Mouse (Mus musculus) liver, postnatal 0 days (tissue): ENCODE measurements at regions not wholly inside any gene's neighbourhood (a gene's known extent, or its start where the extent isn't known, plus 50 kb on each side); places are given as distances from the start of the nearest gene placed in this dataset.

ENCODE experiments used
- ATAC-seq: fragments of 200-750 bp; cut with Nextera tagmentation; 2 replicates; pipeline ENCODE4 v1.8.0; 2017; ENCODE audit warnings: mild to moderate bottlenecking, moderate library complexity
- DNase-seq: peaks from one replicate; pipeline ENCODE4 v3.0.0-alpha.2; 2016
- H3K27ac ChIP-seq: fragments of 300-500 bp; sonication (generic); 2 replicates; pipeline ENCODE4 v1.5.1; 2014; ENCODE audit warnings: antibody characterized with exemption, moderate library complexity, mild to moderate bottlenecking, low read depth
- H3K27me3 ChIP-seq: fragments of 300-500 bp; sonication (generic); 2 replicates; pipeline ENCODE4 v1.6.1; 2014; ENCODE audit warnings: low read length, control low read depth, mixed read lengths; ENCODE audit not compliant: insufficient read depth
- H3K36me3 ChIP-seq: fragments of 300-500 bp; sonication (generic); replicated peaks from 2 replicates; pipeline ENCODE4 v1.6.1; 2014; ENCODE audit warnings: mild to moderate bottlenecking, control low read depth, low read length, moderate library complexity, mixed read lengths; ENCODE audit not compliant: insufficient read depth
- H3K4me1 ChIP-seq: fragments of 300-500 bp; sonication (generic); 2 replicates; pipeline ENCODE4 v1.6.1; 2014; ENCODE audit warnings: antibody characterized with exemption, mild to moderate bottlenecking, control low read depth; ENCODE audit not compliant: insufficient read depth
- H3K4me2 ChIP-seq: fragments of 300-500 bp; sonication (generic); 2 replicates; pipeline ENCODE4 v1.6.1; 2014; ENCODE audit warnings: low read depth, mild to moderate bottlenecking, low read length, moderate library complexity, mixed read lengths
- H3K4me3 ChIP-seq: fragments of 300-500 bp; sonication (generic); 2 replicates; pipeline ENCODE4 v1.5.1; 2014; ENCODE audit warnings: low read depth, low read length
- H3K9ac ChIP-seq: fragments of 300-500 bp; sonication (generic); replicated peaks from 2 replicates; pipeline ENCODE4 v1.6.1; 2014; ENCODE audit warnings: mild to moderate bottlenecking, moderate library complexity
- H3K9me3 ChIP-seq: fragments of 300-500 bp; sonication (generic); 2 replicates; pipeline ENCODE4 v1.6.1; 2016; ENCODE audit warnings: mild to moderate bottlenecking, control low read depth, low read length, mixed read lengths
- CTCF ChIP-seq: sonication (generic); IDR thresholded peaks from 2 replicates; pipeline ENCODE4 v1.5.1; 2016; ENCODE audit warnings: antibody characterized with exemption, low read depth
- EP300 ChIP-seq: IDR thresholded peaks from 2 replicates; pipeline ENCODE4 v1.6.1; 2016; ENCODE audit warnings: antibody characterized with exemption, low read depth, mild to moderate bottlenecking
- WGBS: fragments of 180-500 bp; shearing (Covaris S2); extraction: QIAGEN DNeasy Blood & Tissue Kit; methylation state at CpG from one replicate; pipeline ENCODE4 v1.1.7; 2014; ENCODE audit not compliant: insufficient replicate concordance; 5-methylcytosine and 5-hydroxymethylcytosine counted together

DNA sequence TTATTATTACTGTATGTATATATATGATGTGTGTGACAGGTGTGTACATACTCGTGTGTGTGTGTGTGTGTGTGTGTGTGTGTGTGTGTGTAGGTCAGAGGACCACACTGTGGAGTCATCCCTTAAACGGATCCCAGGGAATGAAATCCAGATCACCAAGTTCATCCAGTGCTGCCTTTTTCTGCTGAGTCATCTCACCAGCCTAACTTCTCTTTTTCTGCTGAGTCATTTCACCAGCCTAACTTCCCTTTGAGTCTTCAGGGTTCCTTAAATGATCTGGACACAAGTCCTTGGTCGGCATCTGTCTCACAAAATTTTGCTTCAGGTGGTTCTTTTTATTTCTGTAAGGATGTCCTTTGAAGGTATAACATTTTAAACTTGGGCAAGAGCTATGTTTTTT lies 302.2 kb downstream of the 1810013L24Rik start:
- H3K4me2 ChIP-seq: no peak overlapping the region
- no peak for DNase-seq
- no peak for TF ChIP-seq CTCF
- TF ChIP-seq EP300: no peak
- no peaks in the 10 kb centered on the region for H3K9me3 ChIP-seq
- H3K4me3 ChIP-seq: no peak overlapping the region
- no peak overlapping the region for H3K9ac ChIP-seq
- 49% methylated on average over 3 of the region's 3 CpGs for WGBS
- ATAC-seq: no peak
- no peak overlapping the region for H3K27ac ChIP-seq
- H3K36me3 ChIP-seq: no peaks in the 10 kb centered on the region
- no peaks in the 10 kb centered on the region for H3K27me3 ChIP-seq
- H3K4me1 ChIP-seq: no peaks in the 10 kb centered on the region

DNA sequence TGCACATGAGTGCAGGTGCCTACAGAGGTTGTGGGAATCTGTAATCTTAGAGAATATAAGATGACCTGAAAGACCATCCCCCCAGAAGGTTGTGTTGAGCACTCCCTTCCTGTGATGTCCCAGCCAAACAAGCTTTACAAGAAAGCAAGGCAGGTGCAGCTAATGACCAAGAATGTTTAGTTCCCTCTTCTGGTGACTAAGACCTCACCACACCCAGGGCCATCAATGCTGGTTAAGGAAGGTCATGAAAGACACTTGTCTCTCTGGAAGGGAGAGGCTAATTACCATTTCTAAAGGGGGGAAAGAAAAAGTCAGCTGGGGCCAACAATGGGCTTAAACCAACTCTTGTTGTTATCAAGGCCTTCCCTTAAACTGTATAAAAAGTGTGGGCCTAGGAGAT lies 302.9 kb downstream of the 1810013L24Rik start:
- Histone ChIP-seq H3K36me3 (no peaks in the 10 kb centered on the region), H3K27ac (no peak overlapping the region), H3K4me3 (no peak overlapping the region), H3K27me3 (no peaks in the 10 kb centered on the region), H3K9me3 (no peaks in the 10 kb centered on the region), H3K4me2 (no peak overlapping the region), H3K4me1 (no peaks in the 10 kb centered on the region), H3K9ac (no peak overlapping the region)
- ATAC-seq (no peak), DNase-seq (no peak)
- TF ChIP-seq CTCF (no peak), EP300 (no peak)

DNA sequence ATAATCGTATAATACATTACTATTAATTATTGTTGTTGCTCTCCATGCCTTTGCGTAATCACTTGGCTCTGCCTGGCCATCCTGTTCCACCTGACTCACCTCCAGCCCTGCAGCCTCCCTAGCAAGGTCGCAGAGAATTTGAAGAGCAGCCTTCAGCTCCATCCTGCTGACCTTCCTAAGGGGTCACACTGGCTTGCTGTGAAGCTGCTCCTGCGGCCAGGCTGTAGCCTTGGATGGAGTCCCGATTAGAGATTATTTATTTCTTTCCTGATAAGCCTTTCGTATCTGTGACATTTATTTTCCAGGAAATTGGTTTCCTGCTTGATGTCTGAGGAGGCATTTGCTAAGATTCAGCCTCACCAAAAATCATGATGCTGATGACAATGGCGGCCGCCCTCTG lies 305.5 kb downstream of the 1810013L24Rik start:
- TF ChIP-seq EP300 (no peak), CTCF (no peak)
- DNase-seq: no peak
- Histone ChIP-seq H3K27me3 (no peaks in the 10 kb centered on the region), H3K27ac (no peak overlapping the region), H3K4me2 (no peak overlapping the region), H3K4me1 (no peaks in the 10 kb centered on the region), H3K36me3 (no peaks in the 10 kb centered on the region), H3K9me3 (no peaks in the 10 kb centered on the region), H3K9ac (no peak overlapping the region), H3K4me3 (no peak overlapping the region)
- WGBS: 69% methylated on average over 8 of the region's 8 CpGs
- no peak for ATAC-seq

DNA sequence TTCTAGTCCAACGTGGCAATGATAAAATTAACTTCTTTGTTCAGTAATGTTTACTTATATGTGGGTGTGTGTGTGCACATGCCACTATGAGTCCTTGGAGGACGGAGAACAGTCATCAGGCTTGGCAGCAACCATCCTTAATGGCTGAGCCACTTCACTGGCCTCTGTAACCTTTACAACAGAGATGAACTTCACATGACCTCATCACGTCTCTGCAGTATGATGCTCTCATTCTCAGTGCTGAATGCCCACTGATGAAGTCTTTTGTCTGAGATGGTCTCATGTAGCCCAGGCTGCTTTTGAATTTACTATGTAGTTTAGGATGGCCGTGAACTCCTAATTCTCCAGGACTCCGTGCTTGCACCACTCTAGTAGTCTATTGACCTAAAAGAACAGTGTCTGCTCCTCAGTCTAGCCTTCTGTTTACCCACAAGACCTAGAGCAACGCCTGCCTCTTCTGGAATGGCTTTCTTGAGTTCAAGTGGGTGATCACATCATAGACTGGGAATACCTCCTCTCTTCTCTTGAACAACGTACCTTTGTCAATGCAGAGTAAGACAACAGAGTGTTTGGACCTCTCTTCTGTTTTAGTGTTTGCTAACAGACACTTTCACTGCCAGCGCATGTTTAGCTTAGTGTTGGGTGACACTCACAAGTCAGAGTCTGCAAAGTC lies 308.8 kb downstream of the 1810013L24Rik start:
- Histone ChIP-seq H3K27ac (no peak overlapping the region), H3K4me1 (no peaks in the 10 kb centered on the region), H3K27me3 (no peaks in the 10 kb centered on the region), H3K9me3 (no peaks in the 10 kb centered on the region), H3K36me3 (no peaks in the 10 kb centered on the region), H3K4me3 (no peak overlapping the region), H3K9ac (no peak overlapping the region), H3K4me2 (no peak overlapping the region)
- WGBS: 57% methylated on average over 8 of the region's 8 CpGs
- no peak for TF ChIP-seq EP300
- ATAC-seq (no peak), DNase-seq (no peak)

DNA sequence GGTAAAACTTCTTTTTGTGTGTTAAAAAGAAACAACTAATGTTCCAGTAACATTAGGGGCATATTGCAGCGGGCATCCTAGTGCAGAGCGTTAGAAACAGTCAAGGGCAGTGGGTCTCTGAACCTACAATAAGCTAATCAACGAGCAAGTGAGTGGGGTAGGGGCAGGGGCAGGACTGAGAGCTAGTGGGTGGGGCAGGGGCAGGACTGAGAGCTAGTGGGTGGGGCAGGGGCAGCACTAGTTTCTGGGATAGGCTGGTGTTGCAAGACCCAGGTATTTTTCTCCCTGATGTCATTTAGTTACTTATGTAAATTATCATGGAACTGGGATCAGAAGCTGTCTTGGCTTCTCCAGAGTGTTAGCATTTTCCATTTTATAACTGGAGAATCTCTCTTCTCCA lies 309.5 kb downstream of the 1810013L24Rik start:
- DNase-seq: no peak
- no peak for ATAC-seq
- WGBS: 64% methylated on average over 3 of the region's 3 CpGs
- H3K36me3 ChIP-seq: no peaks in the 10 kb centered on the region
- H3K4me2 ChIP-seq: no peak overlapping the region
- no peak overlapping the region for H3K4me3 ChIP-seq
- TF ChIP-seq CTCF (no peak), EP300 (no peak)
- H3K9me3 ChIP-seq: no peaks in the 10 kb centered on the region
- no peak overlapping the region for H3K27ac ChIP-seq
- H3K27me3 ChIP-seq: no peaks in the 10 kb centered on the region
- H3K9ac ChIP-seq: no peak overlapping the region
- no peaks in the 10 kb centered on the region for H3K4me1 ChIP-seq

GRCm38 (mm10) chr16:9149209-9150135 lies 319.6 kb downstream of the 1810013L24Rik start:
- Histone ChIP-seq H3K4me2 (no peak overlapping the region), H3K27ac (no peak overlapping the region), H3K4me3 (no peak overlapping the region), H3K27me3 (no peaks in the 10 kb centered on the region), H3K36me3 (no peaks in the 10 kb centered on the region), H3K4me1 (no peaks in the 10 kb centered on the region), H3K9ac (no peak overlapping the region), H3K9me3 (no peaks in the 10 kb centered on the region)
- no peak for ATAC-seq
- no peak for TF ChIP-seq EP300
- no peak for TF ChIP-seq CTCF
- DNase-seq: no peak
- 46% methylated on average over 8 of the region's 8 CpGs for WGBS
